23 mouse cellular contexts compared by ENCODE assay signal in genomic region chr1:151710424-151711055, GRCm38 (mm10). TPM values are rescaled to one million over a fixed set of nuclear protein-coding genes. Genes with fewer than 3 reads are reported as not detected.
DNase-seq lines count a peak whose midpoint lies in the region; ATAC-seq and TF ChIP-seq lines count a peak whose summit lies in the region.
"Had no signal": no experiment of that assay in that cellular context is flagged by ENCODE, and none has a peak within 500 bp of the region (broad histone marks: within the 10 kb centered on the region; RNA-seq: fewer than 3 reads in every experiment).

No protein-coding gene starts in this region.

- 58% methylated on average over 5 of the region's 5 CpGs for WGBS in heart, embryonic 13.5 days
- WGBS in heart, embryonic 10.5 days = 61% methylated on average over 5 of the region's 5 CpGs
- 50% methylated on average over 5 of the region's 5 CpGs for WGBS in kidney, postnatal 0 days
- 49% methylated on average over 5 of the region's 5 CpGs for WGBS in kidney, embryonic 14.5 days

- H3K4me3 ChIP-seq in heart, embryonic 13.5 days = no peak overlapping the region
- no peak overlapping the region for H3K4me3 ChIP-seq in heart, embryonic 10.5 days
- H3K4me3 ChIP-seq in kidney, postnatal 0 days (replicated peaks; ENCODE audit: low read depth, low read length) = no peak overlapping the region
- no peak overlapping the region for H3K4me3 ChIP-seq in kidney, embryonic 14.5 days (ENCODE audit: low read length)
- H3K4me3 ChIP-seq: heart, adult 2 months; hindbrain, embryonic 13.5 days; midbrain, embryonic 12.5 days; neural tube, embryonic 15.5 days had no signal

- peaks cover 22% of the 10 kb centered on the region for H3K4me1 ChIP-seq in heart, embryonic 13.5 days
- H3K4me1 ChIP-seq in heart, embryonic 10.5 days = peaks cover 17% of the 10 kb centered on the region
- peaks cover 10% of the 10 kb centered on the region; the same call in 1 of the 2 replicates for H3K4me1 ChIP-seq in kidney, postnatal 0 days (replicated peaks; ENCODE audit: insufficient read depth, low read length)
- H3K4me1 ChIP-seq in kidney, embryonic 14.5 days (ENCODE audit: control insufficient read depth, insufficient read depth, low read length) = no peaks in the 10 kb centered on the region

- H3K36me3 ChIP-seq in heart, embryonic 13.5 days = no peaks in the 10 kb centered on the region
- H3K36me3 ChIP-seq in heart, embryonic 10.5 days = no peaks in the 10 kb centered on the region
- H3K36me3 ChIP-seq in kidney, postnatal 0 days (ENCODE audit: insufficient read depth, low read length) = no peaks in the 10 kb centered on the region
- no peaks in the 10 kb centered on the region for H3K36me3 ChIP-seq in kidney, embryonic 14.5 days (ENCODE audit: control insufficient read depth, insufficient read depth, low read length)
- H3K36me3 ChIP-seq: hindbrain, embryonic 13.5 days; midbrain, embryonic 12.5 days; neural tube, embryonic 15.5 days had no signal

- H3K4me2 ChIP-seq in heart, embryonic 13.5 days = no peak overlapping the region
- no peak overlapping the region for H3K4me2 ChIP-seq in kidney, postnatal 0 days (ENCODE audit: low read length)
- no peak overlapping the region for H3K4me2 ChIP-seq in kidney, embryonic 14.5 days (replicated peaks; ENCODE audit: low read depth, low read length)
- H3K4me2 ChIP-seq: hindbrain, embryonic 13.5 days; midbrain, embryonic 12.5 days; neural tube, embryonic 15.5 days had no signal

- H3K27ac ChIP-seq in heart, embryonic 13.5 days (replicated peaks) = 0 out of 2 replicates have a peak overlapping the region, but pooled peaks have one; percentile 12
- no peak overlapping the region for H3K27ac ChIP-seq in heart, embryonic 10.5 days
- H3K27ac ChIP-seq in kidney, postnatal 0 days = no peak overlapping the region
- H3K27ac ChIP-seq in kidney, embryonic 14.5 days (ENCODE audit: low read depth, low read length) = no peak overlapping the region
- H3K27ac ChIP-seq: hindbrain, embryonic 13.5 days; midbrain, embryonic 12.5 days; neural tube, embryonic 15.5 days had no signal

- DNase-seq in heart, embryonic 10.5 days (ENCODE audit: low spot score) = no peak
- DNase-seq in kidney, postnatal 0 days (ENCODE audit: low spot score) = peak; percentile 36
- DNase-seq in lung, postnatal 10 days = peak; percentile 36
- DNase-seq in lung, postnatal 4 days = no peak
- DNase-seq in forelimb bud, embryonic 11.5 days (ENCODE audit: low read depth, low spot score) = peak; percentile 44
- DNase-seq: adrenal gland, postnatal 25 days; cerebellum, adult 8-10 months; forebrain, postnatal 0 days; gastrocnemius, postnatal 36 days; heart, adult 2 months; kidney, adult 8-10 months; left cerebral cortex, postnatal 4 days; lung, adult 2 months; right cerebral cortex, adult 18-20 months; right cerebral cortex, postnatal 4 days; thymus, adult 2 months; thymus, postnatal 4 days had no signal

- ATAC-seq in heart, embryonic 13.5 days (ENCODE audit: extremely low read depth, insufficient number of reproducible peaks, low FRiP score, low TSS enrichment) = no peak
- no peak for ATAC-seq in kidney, postnatal 0 days (replicated peaks; ENCODE audit: low FRiP score, low read depth)
- ATAC-seq in kidney, embryonic 14.5 days (ENCODE audit: low FRiP score, low TSS enrichment) = no peak
- ATAC-seq: CD4-positive, CD25-positive, alpha-beta regulatory T cell, adult 4 months; forebrain, postnatal 0 days had no signal

- no peak for TF ChIP-seq CTCF in kidney, postnatal 0 days (IDR thresholded peaks at IDR 0.05; ENCODE audit: low read depth)

- no peak overlapping the region for H3K9ac ChIP-seq in heart, embryonic 13.5 days
- no peak overlapping the region for H3K9ac ChIP-seq in kidney, postnatal 0 days (ENCODE audit: low read depth, low read length)
- H3K9ac ChIP-seq in kidney, embryonic 14.5 days (ENCODE audit: low read depth, low read length) = no peak overlapping the region
- H3K9ac ChIP-seq: forebrain, postnatal 0 days; hindbrain, embryonic 13.5 days; midbrain, embryonic 12.5 days; neural tube, embryonic 15.5 days had no signal

- no peaks in the 10 kb centered on the region for H3K9me3 ChIP-seq in heart, embryonic 13.5 days
- no peaks in the 10 kb centered on the region for H3K9me3 ChIP-seq in heart, embryonic 10.5 days
- no peaks in the 10 kb centered on the region for H3K9me3 ChIP-seq in kidney, postnatal 0 days (replicated peaks; ENCODE audit: low read length)
- H3K9me3 ChIP-seq in kidney, embryonic 14.5 days (ENCODE audit: control insufficient read depth, low read length) = no peaks in the 10 kb centered on the region
- H3K9me3 ChIP-seq: hindbrain, embryonic 13.5 days; midbrain, embryonic 12.5 days; neural tube, embryonic 15.5 days had no signal

- no peaks in the 10 kb centered on the region; the same call in 1 of the 2 replicates for H3K27me3 ChIP-seq in heart, embryonic 13.5 days (replicated peaks)
- H3K27me3 ChIP-seq in heart, embryonic 10.5 days (ENCODE audit: insufficient read depth, poor library complexity, severe bottlenecking) = 0 out of 2 replicates have a peak, but pooled peaks cover 5% of the 10 kb centered on the region
- H3K27me3 ChIP-seq in kidney, postnatal 0 days (ENCODE audit: insufficient read depth, low read length) = no peaks in the 10 kb centered on the region
- no peaks in the 10 kb centered on the region for H3K27me3 ChIP-seq in kidney, embryonic 14.5 days (ENCODE audit: control insufficient read depth, insufficient read depth, low read length)
- H3K27me3 ChIP-seq: neural tube, embryonic 15.5 days had no signal

RNA-seq across cellular contexts. Expression of gene Edem3, which starts 44.6 kb away (rescaled TPM):
- polyA plus RNA-seq in heart, embryonic 13.5 days (2015; fragmentation: Nextera tagmentation; extraction: Ambion mirVana) = 11.1 TPM in 2 replicates
- 15.0 and 20.3 TPM in 2 replicates for polyA plus RNA-seq in heart, embryonic 10.5 days (2016; fragmentation: Nextera tagmentation; extraction: Ambion mirVana)
- polyA plus RNA-seq in kidney, postnatal 0 days (2015; fragmentation: Nextera tagmentation; extraction: Ambion mirVana) = 11.2 and 11.7 TPM in 2 replicates
- polyA plus RNA-seq in kidney, embryonic 14.5 days (2014; fragmentation: Nextera tagmentation; extraction: Ambion mirVana) = 9.1 and 21.7 TPM in 2 replicates

Comparison
In these comparisons a context has a peak if more than half of its experiments do, and no peak if none do; other contexts are left out.
1. DNase-seq: peak in kidney, postnatal 0 days (single experiment), lung, postnatal 10 days (single experiment) and forelimb bud, embryonic 11.5 days (single experiment); none in heart, embryonic 10.5 days (single experiment) and lung, postnatal 4 days (0 of 2).